Mouse (Mus musculus): ENCODE data around the gene Hyal2. TPM values are rescaled to one million over a fixed set of nuclear protein-coding genes. Genes with fewer than 3 reads are reported as not detected.
A peak's percentile ranks its signal among the peaks of the same experiment; 100 is the strongest.

Hyal2 gene
- polyA plus RNA-seq, 1 experiment from 2014 or later, result 93.6 TPM

DNA sequence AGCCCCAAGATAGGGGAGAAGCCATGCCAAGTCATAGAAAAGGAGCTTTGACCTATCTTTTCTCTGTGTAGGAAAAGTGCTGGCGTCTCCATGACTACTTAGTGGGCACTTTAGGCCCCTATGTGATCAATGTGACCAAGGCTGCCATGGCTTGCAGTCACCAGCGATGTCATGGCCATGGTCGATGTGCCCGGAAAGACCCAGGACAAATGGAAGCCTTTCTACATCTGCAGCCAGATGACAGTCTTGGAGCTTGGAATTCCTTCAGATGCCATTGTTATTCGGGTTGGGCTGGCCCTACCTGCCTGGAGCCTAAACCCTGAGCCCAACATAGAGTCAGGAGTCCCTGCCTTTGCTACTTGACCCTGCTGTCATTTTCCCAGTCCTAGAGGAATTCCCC is 18.8 kb downstream of the Hyal2 start:
- Histone ChIP-seq H3K4me3 (no peak overlapping the region), H3K9me3 (no peaks in the 10 kb centered on the region), H3K9ac (no peak overlapping the region), H3K27me3 (replicated peaks) (no peaks in the 10 kb centered on the region), H3K4me2 (replicated peaks) (no peak overlapping the region), H3K4me1 (peaks cover 20% of the 10 kb centered on the region), H3K36me3 (peaks cover 26% of the 10 kb centered on the region), H3K27ac (no peak overlapping the region)
- 92% methylated on average over 5 of the region's 5 CpGs for whole genome bisulfite sequencing
- no peak for ATAC-seq (ENCODE audit: low FRiP score, low read depth)

DNA sequence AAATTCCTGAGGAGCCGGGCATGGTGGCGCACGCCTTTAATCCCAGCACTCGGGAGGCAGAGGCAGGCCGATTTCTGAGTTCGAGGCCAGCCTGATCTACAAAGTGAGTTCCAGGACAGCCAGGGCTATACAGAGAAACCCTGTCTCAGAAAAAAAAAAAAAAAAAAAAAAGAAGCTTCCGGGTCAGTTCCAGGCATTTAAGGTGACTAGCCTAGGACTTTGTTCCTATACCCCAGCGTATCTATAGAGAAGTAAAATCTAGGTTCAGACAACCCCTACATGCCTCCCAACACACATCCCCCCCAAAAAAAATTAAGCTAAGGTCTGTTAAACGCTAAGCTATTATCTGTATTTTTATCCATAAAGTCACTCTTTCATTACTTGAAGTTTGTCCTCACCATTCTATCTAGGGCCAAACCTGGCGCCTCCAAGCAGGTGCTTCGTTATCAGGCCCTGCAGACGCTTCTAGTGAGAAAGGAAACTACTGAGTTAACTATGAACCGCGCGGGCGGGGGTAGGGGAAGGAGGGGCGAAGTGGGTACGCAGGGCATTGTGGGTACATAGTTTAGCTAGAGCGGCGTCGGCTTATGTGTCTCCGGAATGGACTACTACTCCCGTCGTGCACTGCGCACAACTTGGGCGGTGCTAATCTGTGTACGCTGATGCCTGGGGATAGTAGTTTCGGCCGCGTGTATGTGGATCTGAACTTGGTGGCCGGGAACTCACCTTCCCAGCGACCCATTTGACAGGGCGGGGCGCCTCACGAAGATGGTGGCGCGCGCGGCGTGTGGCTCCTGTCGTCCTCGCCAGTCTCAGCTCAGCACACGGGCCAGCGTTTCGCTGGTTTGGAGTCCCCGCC is 19.5 kb downstream of the Hyal2 start, which contains the start of gene Ifrd2:
Ifrd2 (plus strand) TSS at position 669 of the 859 bp plus-strand sequence.
- Histone ChIP-seq H3K9ac (peak within 1 kb of the TSS; percentile 55), H3K27ac (no peak within 1 kb of the TSS), H3K4me2 (replicated peaks) (peak within 1 kb of the TSS; percentile 85), H3K4me1 (peaks cover 14% of the 10 kb centered on the region), H3K4me3 (peak within 1 kb of the TSS; percentile 74), H3K27me3 (replicated peaks) (no peaks in the 10 kb centered on the region), H3K36me3 (peaks cover 33% of the 10 kb centered on the region), H3K9me3 (no peaks in the 10 kb centered on the region)
- ATAC-seq (ENCODE audit: low FRiP score, low read depth), result peak; percentile 97
- WGBS, result 14% methylated on average over 46 of the region's 46 CpGs

DNA sequence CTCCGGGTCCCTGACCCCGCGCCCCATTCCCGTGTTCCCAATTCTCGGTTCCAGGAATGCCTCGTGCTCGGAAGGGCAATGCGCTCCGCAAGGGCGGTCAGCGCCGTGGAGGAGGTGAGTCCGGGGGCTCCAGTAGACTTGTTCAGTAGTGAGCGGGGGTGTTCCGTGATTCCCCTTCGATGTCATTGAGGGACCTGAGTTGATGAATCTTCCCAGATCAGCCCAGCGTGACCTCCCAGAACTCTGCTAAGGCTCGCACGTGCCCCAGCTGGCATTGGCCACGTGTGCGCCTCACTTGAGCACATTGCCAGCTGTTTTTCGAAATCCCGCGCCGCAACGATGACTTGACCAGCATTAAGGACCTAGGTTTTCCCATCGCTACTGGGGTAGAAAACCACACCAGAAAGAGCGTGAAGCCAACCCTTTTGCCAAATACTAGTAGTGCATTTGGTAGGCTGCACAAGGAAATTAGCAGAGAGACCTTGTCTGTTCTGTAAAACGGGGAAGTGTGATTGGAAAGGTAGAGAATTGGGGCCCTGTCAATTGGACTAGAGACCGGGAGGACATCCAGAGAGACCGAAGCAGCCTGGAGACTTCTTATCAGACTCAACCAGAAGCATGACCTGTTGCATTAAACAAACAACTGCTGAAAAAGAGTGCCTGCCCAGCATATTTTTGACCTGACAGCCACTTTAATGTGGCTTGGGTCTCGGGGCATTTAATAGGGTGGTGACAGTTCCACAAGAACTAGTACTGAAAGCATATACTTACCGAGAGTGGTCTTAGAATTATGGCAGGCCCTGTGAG is 20.3 kb downstream of the Hyal2 start:
- Histone ChIP-seq H3K9me3 (no peaks in the 10 kb centered on the region), H3K4me3 (peak overlapping the region; percentile 74), H3K27me3 (replicated peaks) (no peaks in the 10 kb centered on the region), H3K36me3 (peaks cover 37% of the 10 kb centered on the region), H3K4me2 (replicated peaks) (peak overlapping the region; percentile 85), H3K27ac (no peak overlapping the region), H3K9ac (peak overlapping the region; percentile 55), H3K4me1 (peaks cover 12% of the 10 kb centered on the region)
- WGBS, result 7% methylated on average over 33 of the region's 33 CpGs
- peak; percentile 62; the same call in 1 of the 2 replicates for ATAC-seq (ENCODE audit: low FRiP score, low read depth)

DNA sequence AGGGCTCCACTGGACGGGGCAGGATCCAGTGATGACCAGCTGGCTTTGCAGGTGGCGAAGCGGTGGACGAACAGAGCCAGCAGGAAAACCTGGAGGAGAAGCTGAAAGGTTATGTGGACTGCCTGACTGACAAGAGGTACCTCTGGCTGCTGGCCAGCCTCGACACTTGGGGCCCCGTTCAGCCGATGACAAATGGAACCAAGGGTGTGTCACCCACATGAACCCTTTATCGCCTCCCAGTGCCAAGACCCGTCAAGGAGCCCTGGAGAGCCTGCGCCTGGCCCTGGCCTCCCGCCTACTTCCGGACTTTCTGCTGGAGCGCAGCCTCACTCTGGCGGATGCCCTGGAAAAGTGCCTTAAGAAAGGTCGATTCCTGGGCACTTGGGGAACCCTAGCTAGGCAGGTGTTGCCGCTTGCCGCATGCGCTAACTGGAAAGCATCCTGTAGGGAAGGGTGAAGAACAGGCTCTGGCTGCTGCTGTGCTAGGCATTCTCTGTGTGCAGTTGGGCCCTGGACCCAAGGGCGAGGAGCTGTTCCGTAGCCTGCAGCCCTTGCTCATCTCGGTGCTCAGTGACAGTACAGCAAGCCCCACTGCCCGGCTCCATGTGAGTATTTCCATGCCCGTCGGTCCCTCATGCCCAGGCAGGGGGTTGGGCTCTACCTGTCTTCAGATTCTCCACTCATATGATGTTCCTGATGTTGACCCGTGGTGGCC is 22.5 kb downstream of the Hyal2 start:
- WGBS, result 91% methylated on average over 25 of the region's 25 CpGs

DNA sequence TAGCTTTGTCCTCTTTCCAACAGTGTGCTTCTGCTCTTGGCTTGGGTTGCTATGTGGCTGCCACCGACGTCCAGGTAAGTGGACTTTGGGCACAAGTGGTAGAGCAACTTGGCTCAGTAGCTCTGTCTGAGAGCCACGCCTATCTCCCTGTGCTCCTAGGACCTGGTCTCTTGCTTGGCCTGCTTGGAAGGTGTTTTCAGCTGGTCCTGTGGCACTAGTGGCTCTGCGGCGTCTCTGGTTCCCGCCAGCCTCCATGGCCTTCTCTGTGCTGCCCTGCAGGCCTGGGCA is 23.0 kb downstream of the Hyal2 start:
- H3K27ac ChIP-seq, result no peak overlapping the region
- no peak overlapping the region for H3K4me3 ChIP-seq
- no peak overlapping the region for H3K9ac ChIP-seq
- H3K9me3 ChIP-seq, result no peaks in the 10 kb centered on the region
- no peaks in the 10 kb centered on the region for H3K27me3 ChIP-seq (replicated peaks)
- H3K36me3 ChIP-seq, result peaks cover 44% of the 10 kb centered on the region
- no peak overlapping the region for H3K4me2 ChIP-seq (replicated peaks)
- ATAC-seq (ENCODE audit: low FRiP score, low read depth), result no peak
- 97% methylated on average over 6 of the region's 6 CpGs for WGBS
- H3K4me1 ChIP-seq, result peaks cover 12% of the 10 kb centered on the region

More for the DNA sequence above, 22.5 kb downstream of the Hyal2 start:
- Histone ChIP-seq H3K4me1 (peaks cover 12% of the 10 kb centered on the region), H3K36me3 (peaks cover 44% of the 10 kb centered on the region), H3K27me3 (replicated peaks) (no peaks in the 10 kb centered on the region), H3K9me3 (no peaks in the 10 kb centered on the region), H3K9ac (no peak overlapping the region), H3K4me3 (no peak overlapping the region), H3K4me2 (replicated peaks) (no peak overlapping the region), H3K27ac (no peak overlapping the region)
- ATAC-seq (ENCODE audit: low FRiP score, low read depth), result no peak

DNA sequence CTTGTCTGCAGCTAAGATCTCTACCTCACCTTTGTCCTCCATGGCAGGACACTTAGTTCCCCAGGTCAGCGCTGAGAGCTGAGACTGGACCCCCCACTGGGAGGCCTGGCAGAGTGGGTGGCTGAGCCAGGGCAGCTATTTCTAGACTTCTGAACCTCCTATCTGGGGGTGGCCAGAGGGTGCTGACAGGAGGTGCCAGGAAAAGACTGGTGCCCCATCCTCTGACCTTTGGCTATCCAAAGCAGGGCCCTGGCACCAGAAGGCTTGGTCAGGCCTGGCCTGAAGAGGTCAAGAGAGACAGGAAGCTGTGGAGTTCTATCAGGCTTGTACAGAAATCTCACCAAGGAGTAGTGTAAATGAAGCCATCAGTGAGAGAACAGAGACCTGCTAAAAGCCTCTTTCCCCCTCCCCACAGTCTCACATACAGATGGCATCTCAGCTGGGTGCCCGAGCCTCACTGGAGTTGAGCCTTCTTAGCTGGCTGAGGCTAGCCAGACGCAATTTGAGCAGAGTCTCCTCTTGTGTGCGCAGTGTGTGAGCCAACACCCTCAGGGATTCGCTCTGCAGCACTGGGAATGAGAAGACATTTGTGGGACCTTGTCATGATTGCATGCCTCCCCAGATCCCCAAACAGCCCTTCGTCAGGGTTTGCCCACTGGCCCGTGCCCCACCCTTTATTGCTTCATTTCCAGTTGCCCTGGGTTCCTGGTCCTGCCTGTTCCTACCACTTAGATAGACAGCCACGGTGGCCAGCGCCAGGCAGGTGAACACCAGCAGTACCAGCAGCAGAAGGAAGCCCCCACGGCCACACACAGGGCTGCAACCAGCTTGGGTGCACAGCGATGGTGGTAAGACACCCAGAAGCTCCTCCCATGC is 25.6 kb downstream of the Hyal2 start:
- ATAC-seq (ENCODE audit: low FRiP score, low read depth), result no peak
- peaks cover 44% of the 10 kb centered on the region for H3K36me3 ChIP-seq
- no peak overlapping the region for H3K27ac ChIP-seq
- H3K4me3 ChIP-seq, result no peak overlapping the region
- WGBS, result 84% methylated on average over 11 of the region's 11 CpGs
- H3K4me1 ChIP-seq, result peaks cover 6% of the 10 kb centered on the region
- no peaks in the 10 kb centered on the region for H3K9me3 ChIP-seq
- H3K27me3 ChIP-seq (replicated peaks), result no peaks in the 10 kb centered on the region
- 0 out of 2 replicates have a peak overlapping the region, but pooled peaks have one; percentile 4 for H3K4me2 ChIP-seq (replicated peaks)
- H3K9ac ChIP-seq, result no peak overlapping the region

DNA sequence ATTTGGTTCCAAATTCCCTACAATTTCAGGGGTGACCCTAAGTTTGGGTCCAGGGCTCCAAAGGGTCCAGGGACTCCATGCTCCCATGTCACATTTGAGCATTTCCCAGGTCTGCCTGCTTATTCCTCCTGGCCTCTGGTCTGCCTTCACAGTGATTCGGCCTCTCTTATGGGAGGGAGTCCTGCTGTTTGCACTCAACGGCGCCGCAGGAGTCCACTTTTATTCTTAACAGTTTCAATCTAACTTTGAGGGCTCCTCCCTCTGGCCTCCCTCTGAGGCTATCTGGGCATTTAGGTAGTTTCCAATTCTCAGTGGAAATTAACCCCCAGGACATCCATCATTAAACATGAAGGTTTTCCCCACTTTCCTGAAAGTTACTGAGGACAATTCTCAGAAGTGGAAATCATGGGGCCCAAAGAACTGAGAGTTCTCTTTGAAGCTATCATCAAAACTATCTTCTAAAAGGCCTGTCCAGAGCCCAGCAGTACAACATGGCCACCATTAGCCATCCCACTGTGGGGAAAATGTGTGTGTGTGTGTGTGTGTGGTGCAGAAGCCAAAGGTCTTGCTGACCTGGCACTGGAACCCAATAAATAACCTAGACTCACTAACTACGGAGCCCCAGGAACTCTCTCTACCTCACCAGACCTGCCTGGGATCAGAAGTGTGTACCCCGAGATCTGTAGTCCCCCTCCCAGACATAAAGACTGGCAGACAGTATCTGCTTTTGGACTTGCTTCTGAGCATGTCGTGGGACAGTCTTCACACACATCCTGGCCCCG is 26.7 kb downstream of the Hyal2 start:
- no peak overlapping the region for H3K9ac ChIP-seq
- no peaks in the 10 kb centered on the region for H3K9me3 ChIP-seq
- no peaks in the 10 kb centered on the region for H3K4me1 ChIP-seq
- 65% methylated on average over 8 of the region's 8 CpGs for WGBS
- H3K36me3 ChIP-seq, result peaks cover 44% of the 10 kb centered on the region
- H3K27ac ChIP-seq, result no peak overlapping the region
- no peak overlapping the region for H3K4me2 ChIP-seq (replicated peaks)
- ATAC-seq (ENCODE audit: low FRiP score, low read depth), result no peak
- no peak overlapping the region for H3K4me3 ChIP-seq
- no peaks in the 10 kb centered on the region for H3K27me3 ChIP-seq (replicated peaks)

DNA sequence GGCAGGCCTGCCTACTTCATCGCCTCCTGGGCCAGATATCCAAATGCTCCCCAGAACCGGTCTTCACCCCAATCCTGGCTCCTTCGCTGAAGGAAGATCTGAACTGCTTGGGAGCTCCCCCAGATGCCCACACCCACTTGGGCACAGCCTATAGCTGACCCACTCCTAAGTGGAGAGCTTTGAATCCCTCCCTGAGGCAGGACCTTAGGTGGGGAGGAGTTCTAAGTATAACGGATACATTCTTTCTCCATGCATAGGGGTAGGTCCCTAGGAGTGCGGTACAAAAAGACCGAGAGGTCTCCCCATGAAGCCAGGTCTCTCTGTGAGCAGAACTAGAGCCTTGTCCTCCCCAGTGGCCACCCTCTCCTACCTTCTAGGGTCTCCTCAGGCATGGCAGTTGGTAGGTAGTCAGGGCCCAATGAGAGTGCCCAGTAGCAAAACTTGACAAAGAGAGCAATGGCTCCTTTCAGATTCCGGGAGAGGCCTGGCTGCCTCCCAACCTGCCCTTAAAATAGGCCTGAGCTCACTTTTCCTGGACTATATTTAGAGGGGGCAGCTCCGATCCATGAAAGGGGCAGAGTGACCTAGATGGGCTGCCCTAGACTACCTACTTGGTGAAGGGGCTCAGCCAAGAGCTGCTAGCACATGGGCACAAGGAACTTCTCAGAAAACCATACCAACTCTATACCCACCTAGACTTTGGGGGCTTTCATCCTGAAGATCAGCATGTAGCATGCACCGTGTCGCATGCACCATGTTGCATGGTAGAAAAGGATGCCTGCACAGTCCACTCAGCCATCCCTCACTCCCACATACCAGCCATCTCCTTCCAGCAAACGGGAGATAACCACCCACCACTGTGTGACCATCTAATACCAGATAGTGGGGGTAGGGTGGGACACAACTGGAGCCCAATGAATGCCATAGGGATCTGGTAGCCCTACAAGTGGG is 29.1 kb downstream of the Hyal2 start:
- H3K4me3 ChIP-seq, result no peak overlapping the region
- H3K9ac ChIP-seq, result no peak overlapping the region
- no peaks in the 10 kb centered on the region for H3K9me3 ChIP-seq
- H3K4me1 ChIP-seq, result no peaks in the 10 kb centered on the region
- H3K27ac ChIP-seq, result no peak overlapping the region
- H3K27me3 ChIP-seq (replicated peaks), result no peaks in the 10 kb centered on the region
- no peak overlapping the region for H3K4me2 ChIP-seq (replicated peaks)
- peaks cover 22% of the 10 kb centered on the region for H3K36me3 ChIP-seq
- ATAC-seq (ENCODE audit: low FRiP score, low read depth), result no peak
- 93% methylated on average over 11 of the region's 11 CpGs for WGBS

DNA sequence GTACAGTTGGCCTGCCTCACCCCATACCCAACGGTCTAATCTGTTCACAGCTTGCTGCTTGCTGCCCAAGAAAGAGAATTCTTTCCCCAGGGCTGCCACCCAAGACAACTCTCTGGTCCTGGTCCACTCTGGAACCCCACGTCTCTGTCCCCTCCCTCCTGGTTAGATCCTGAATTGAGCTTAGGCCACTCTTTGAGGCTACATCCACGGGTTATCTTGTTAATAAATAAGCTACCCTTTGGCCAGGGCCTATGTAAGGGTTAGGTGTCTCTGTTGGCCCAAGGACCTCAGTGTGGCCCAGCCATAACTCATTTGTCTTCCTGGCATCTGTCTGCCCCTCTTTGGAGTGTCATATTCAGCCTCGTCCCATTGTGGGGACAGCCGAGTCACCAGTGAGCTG is 30.6 kb downstream of the Hyal2 start:
- Histone ChIP-seq H3K27ac (no peak overlapping the region), H3K36me3 (peaks cover 7% of the 10 kb centered on the region; the same call in 1 of the 2 replicates), H3K9me3 (no peaks in the 10 kb centered on the region), H3K4me2 (replicated peaks) (no peak overlapping the region), H3K27me3 (replicated peaks) (no peaks in the 10 kb centered on the region), H3K4me3 (no peak overlapping the region), H3K9ac (no peak overlapping the region), H3K4me1 (no peaks in the 10 kb centered on the region)
- WGBS, result 85% methylated on average over 5 of the region's 5 CpGs
- ATAC-seq (ENCODE audit: low FRiP score, low read depth), result no peak

DNA sequence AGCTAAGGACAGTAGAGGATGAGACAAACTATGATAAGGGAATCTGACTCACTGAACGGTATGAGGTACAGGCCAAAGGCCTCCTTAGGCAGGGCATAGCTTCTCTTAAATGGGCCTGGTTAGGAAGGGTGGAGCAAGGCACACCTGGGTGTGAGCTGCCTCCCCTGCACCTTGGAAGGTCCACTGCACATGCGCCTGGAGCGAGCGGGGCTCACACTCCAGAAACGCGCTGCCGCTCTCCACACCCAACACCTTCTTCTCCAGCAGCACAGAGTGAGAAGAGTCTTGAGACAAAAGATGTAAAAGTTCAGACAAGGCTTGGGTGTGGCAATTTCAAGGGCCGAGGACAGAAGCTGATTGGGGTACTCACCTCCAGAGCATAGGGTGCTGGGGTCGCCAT is 31.7 kb downstream of the Hyal2 start:
- no peaks in the 10 kb centered on the region for H3K27me3 ChIP-seq (replicated peaks)
- H3K4me3 ChIP-seq, result no peak overlapping the region
- ATAC-seq (ENCODE audit: low FRiP score, low read depth), result no peak
- H3K36me3 ChIP-seq, result no peaks in the 10 kb centered on the region; the same call in 1 of the 2 replicates
- no peak overlapping the region for H3K27ac ChIP-seq
- no peak overlapping the region for H3K9ac ChIP-seq
- 89% methylated on average over 9 of the region's 9 CpGs for WGBS
- peaks cover 6% of the 10 kb centered on the region for H3K4me1 ChIP-seq
- H3K9me3 ChIP-seq, result no peaks in the 10 kb centered on the region
- H3K4me2 ChIP-seq (replicated peaks), result no peak overlapping the region

Measured in neural tube, embryonic 12.5 days (tissue).